Mouse (Mus musculus): ENCODE measurements around the gene Slc22a3.

Gene Slc22a3

DNA sequence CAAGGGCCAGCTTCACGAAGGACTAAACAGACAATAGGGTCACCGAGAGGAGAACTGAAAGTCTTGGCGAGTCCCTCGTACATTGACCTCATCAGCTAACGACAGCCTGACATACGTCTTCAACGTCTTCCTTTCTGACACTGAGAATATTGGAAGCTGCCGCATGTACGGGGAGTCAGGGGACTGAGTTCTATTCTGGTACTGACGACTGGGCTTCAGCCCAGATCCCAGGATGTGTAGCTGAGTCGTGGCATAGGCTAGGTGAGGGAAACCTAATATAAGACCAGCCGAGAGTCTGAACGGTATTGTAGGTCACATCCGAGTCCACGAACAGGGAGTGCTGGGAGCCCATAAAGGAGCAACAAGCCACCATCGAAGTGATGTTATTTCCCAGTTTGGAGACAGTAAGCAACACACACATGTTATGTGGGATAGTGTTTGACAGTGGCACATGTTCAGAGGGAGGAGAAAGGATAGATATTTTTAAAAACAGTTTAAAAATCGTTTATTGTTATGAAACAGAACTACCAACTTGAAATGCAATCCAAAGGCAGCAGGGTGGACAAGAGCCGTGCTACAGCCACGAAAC is 87.9 kb downstream of the Slc22a3 start:
- CTCF ChIA-PET: interaction anchor here in 1 of 4 experiments (1.4 kb wide), 1 partner anchor 10 kb away, joined by 4 read pairs; no protein-coding TSS in a partner anchor
- POLR2A ChIA-PET: no interaction called here

DNA sequence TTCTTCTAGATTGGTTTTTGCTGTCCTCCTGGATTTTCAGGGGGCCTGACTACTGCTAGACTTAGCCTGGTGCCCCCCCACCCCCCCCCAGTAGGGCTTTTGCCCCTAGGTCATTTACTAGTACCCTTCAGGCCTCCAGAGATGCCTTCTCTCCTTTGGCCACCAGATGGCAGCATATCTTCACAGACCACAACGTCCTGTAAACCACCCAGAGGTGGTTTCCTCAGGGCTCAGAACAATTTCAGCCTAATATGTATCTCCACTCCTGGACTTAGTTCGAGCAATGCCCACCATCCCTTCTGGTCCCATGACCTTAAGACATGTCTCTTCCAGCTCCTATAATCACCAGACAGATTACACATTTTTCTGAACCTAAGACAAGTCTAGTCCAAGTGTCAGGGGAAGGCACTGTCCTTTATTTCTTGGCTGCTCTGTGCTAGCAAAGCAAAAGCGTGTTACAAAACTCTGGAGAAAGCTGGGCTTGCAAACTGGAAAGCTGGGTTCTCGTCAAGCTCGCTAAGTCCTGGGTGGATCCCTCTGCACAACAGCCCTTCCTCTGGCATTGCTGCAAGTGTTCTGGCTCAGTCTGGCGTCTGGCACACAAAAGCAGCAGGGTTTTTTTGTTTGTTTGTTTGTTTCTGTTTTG is 91.1 kb downstream of the Slc22a3 start:
- POLR2A ChIA-PET: interaction anchor here in 2 of 4 experiments (0.5 to 0.7 kb wide), 3 partner anchors 276 to 425 kb away, joined by 3 to 5 read pairs (median 5); no protein-coding TSS in a partner anchor
- CTCF ChIA-PET: interaction anchor here (0.5 to 2.0 kb wide), 9 partner anchors 9 to 377 kb away, joined by 3 to 7 read pairs (median 4); no protein-coding TSS in a partner anchor

DNA sequence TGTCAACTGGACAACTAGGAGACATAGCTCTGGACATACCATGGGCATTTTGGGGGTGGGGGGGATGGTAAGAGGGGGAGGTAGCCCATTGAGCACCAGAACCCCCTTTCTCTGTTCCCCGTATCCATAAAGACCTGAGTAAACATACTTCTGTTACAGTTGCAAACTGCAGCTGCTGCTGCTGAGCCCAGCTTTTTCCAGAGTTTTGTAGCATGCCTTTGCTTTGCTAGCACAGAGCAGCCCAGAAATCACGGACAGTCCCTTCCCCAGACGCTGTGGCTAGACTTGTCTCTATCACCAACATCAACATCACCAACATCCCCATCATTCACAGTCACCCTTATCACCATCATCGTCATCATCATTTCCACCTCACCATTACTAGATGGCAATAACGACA is 91.8 kb downstream of the Slc22a3 start:
- ChIA-PET POLR2A (interaction anchor here in 1 of 4 experiments (0.7 to 1.0 kb wide), 3 partner anchors 58 to 426 kb away, joined by 3 to 5 read pairs (median 3); no protein-coding TSS in a partner anchor), CTCF (interaction anchor here (0.6 to 2.0 kb wide), 8 partner anchors 8 to 376 kb away, joined by 3 to 8 read pairs (median 4); no protein-coding TSS in a partner anchor)

DNA sequence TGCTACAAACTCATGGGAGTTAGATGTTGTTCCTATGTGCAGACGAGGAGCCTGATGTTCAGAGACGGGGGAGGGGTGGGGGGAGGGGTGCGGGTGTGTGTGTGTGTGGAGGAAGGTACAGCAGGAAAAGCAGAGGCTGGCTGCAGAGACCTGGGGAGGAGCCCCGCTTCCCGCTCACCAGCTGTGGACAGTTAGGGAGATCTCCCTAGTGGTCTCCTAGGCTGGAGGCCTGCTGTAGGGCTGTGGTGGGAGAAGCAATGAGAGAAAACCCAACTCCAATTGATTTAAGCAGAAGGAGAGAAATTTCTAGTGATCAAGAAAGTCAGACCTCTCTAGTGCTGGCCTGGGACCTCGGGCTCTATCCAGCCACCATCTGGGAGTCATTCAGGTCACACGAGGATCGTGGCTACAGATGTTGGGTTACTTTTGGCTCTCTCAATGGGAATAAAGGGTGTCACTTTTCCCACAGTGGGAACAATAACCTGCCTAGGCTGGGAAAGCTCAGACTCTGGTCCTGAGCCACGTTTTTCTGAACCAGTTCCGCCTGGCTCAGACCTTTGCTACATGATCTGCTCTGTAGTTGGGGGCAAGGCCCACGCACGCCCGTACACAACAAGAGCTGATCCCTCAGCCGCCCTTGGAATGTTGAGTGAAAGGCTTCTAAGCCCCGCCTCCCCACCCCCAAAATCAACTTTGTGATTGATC is 92.3 kb downstream of the Slc22a3 start:
- ChIA-PET POLR2A (interaction anchor here in 1 of 4 experiments (0.7 to 1.0 kb wide), 2 partner anchors 58 to 277 kb away, joined by 3 to 5 read pairs; no protein-coding TSS in a partner anchor), CTCF (interaction anchor here (0.6 to 2.0 kb wide), 8 partner anchors 22 to 376 kb away, joined by 3 to 8 read pairs (median 4); no protein-coding TSS in a partner anchor)

DNA sequence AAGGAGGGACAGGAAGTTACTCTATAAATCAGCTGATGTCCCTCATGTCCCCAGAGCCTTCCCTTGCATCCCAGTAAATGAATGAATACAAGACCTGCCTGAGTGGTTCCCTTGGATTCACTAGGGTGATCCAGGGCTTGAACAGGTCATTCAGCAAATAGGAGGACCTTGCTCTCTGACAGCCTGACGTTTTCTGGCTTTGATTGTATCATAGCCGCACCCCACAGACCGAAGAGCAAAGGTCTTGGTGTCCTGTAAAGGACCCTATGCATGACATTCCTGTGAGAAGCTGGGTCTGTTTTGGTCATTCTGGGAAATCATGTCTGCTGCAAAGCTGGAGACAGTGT is 94.6 kb downstream of the Slc22a3 start:
- CTCF ChIA-PET: no interaction called here
- POLR2A ChIA-PET: no interaction called here

DNA sequence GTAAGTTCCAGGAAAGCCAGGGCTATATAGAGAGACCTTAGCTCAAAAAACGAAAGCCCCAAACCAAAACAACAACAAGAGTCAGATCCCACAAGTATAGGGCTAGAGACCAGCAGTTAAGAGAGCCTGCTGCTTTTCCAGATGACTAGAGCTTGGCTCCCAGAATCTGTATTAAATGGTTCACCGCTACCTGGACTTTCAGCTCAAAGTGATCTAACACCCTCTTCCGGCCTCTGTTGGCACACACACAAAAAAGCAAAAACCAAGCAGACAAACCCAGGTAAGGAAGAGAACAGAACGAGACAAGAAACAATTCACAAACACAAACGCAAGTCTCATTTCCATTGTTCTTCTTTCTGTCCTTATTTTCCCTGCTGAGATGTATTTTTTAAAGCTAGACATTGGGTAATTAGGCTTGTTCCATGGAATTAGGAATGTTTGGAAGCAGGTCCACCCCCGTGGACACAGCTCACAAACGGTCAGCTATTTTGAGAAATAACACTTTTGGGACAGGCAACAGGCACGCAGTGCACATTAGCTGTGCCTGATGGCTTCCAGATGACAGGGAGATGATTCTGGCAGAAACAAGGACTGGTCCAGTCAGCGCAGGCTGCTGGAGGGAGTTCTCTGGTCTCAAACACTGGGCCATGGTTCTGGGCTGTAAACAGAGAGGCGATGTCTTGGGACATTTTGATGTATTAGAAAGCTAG is 95.2 kb downstream of the Slc22a3 start:
- ChIA-PET POLR2A (no interaction called here), CTCF (interaction anchor here in 3 of 4 experiments (0.6 to 1.3 kb wide), 4 partner anchors 41 to 382 kb away, joined by 3 to 4 read pairs (median 4); no protein-coding TSS in a partner anchor)

DNA sequence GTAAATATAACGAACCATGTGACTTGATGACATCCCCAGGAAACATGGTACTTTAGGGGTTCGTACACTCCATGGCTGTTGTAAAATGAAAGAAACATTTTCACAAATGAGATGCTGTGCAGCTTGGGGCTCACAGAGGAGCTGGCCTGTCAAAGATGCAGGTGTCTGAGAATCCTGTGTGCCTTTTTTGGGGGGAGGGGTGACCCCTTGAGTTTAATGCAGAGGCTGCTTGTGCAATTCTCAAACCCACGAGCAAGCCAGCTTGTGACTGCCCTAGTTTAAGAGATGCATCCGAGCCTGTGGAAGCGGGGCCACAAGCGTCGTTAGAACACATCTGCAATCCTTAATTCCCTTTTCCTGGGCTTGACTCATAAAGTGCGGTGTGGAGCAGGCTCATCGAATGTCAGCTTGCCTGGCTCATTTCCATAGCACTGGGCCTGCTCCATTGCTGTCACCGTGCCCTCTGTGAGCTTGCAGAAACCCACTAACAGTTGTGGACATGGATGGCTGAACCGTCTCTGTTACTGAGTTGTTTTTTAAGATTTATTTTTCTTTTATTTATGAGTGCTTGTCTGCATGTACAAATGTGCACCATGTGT is 98.1 kb downstream of the Slc22a3 start:
- POLR2A ChIA-PET: interaction anchor here in 1 of 4 experiments (0.7 kb wide), 1 partner anchor 423 kb away, joined by 3 read pairs; no protein-coding TSS in a partner anchor
- CTCF ChIA-PET: no interaction called here

DNA sequence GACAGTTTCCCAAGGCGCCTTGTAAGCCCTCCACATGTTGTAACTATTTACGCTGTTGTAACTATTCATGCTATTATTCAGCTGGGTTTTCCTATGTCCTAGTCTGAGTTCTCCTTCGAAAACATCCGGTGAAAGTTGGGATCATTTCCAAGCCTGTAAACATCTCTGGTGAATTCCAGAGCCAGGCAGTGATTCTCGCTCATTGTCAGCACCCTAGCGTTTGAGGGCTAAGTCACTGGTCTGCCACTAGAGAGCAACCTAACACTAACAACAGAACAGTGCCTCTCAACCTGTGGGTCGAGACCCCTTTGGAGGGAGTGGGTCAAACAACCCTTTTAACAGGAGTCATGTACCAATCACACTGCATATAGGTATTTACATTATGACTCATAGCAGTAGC is 104.1 kb downstream of the Slc22a3 start:
- ChIA-PET CTCF (no interaction called here), POLR2A (no interaction called here)

DNA sequence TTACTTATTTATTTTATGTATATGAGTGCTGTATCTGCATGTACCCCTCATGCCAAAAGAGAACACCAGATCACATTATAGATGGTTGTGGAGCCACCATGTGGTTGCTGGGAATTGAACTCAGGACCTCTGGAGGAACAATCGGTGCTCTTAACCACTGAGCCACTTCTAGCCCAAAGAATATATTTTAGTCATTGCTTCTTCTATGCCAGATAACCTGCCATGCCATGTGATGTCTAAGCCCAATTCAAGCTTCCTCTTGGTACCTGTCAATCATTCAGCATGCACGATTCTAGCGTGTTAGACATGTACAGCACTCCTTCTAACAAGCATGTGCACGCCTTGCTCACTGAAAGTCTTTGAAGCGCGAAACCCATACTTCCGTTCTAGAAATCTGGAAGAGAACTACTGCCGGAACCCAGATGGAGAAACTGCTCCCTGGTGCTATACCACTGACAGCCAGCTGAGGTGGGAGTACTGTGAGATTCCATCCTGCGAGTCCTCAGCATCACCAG is 111.3 kb downstream of the Slc22a3 start:
- POLR2A ChIA-PET: interaction anchor here in 1 of 4 experiments (0.7 to 1.0 kb wide), 2 partner anchors 11 to 368 kb away, joined by 3 read pairs; no protein-coding TSS in a partner anchor
- CTCF ChIA-PET: no interaction called here

DNA sequence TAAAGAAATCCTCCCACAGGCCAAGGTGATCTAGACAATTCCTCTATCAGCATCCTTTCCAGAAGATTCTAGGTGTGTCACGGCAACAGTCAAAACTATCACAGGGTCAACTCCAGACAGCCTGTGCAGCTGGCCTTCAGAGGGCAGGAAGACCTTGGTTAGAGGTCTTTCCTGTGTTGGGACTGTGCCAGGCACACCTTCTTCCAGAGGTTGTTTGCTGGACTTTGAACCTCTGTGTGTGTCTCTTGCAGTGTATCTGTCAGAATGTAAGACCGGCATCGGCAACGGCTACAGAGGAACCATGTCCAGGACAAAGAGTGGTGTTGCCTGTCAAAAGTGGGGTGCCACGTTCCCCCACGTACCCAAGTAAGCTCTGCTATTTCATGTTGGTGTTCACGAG is 119.3 kb downstream of the Slc22a3 start:
- CTCF ChIA-PET: no interaction called here

DNA sequence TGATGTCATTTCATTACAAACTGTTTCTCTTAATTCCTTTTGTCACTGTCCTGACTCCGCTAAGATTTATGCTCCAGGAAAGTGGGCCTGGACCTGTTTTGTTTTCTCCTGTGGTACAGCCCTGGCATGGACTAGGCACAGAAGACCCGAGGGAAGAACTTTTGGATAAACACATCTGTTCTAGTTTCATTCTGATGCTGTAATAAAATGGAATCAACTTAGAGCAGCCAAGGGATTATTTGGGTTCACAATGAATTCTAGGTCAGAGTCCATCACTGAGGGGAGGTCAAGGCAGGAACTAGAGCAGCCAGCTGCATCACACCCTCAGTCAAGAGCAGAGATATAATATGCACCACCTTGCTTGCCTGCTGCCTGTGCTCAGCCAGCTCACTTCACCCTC is 119.7 kb downstream of the Slc22a3 start:
- ChIA-PET POLR2A (no interaction called here), CTCF (no interaction called here)

More for the DNA sequence above, 119.3 kb downstream of the Slc22a3 start:
- POLR2A ChIA-PET: no interaction called here

DNA sequence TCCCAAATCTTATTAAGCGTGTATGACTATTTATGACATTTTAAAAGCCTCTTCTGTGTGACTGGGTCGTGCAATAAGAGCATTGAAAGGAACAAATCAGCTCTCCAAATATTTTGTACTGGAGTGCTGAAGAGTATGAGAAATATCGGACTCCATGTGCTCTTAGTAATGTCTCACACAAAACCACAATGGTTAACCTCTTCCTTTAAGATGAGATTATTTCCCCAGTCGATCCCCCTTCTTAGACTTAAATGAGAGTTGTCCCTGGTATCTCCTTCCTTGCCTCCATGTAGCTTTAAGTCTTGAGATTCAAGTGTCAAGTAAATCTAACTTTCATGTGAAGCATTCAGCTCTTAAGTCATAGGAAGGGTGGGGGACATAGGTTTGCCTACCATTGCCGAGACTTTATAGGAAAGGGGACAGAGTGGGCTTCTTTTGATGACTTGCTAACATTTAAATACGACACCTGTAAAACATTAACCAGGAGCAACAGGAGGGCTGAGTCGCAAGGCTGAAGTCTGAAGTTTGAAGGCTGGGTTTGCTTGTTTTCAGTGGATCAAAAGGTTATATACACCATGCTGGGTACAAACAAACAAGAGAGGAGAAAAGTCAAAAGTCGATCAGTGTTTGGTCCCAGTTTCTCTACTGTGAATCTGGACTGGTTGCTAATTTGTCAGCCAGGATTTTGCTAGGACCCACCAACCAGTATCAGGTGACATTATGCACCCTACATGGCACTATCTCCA is 122.3 kb downstream of the Slc22a3 start:
- ChIA-PET CTCF (no interaction called here), POLR2A (no interaction called here)

DNA sequence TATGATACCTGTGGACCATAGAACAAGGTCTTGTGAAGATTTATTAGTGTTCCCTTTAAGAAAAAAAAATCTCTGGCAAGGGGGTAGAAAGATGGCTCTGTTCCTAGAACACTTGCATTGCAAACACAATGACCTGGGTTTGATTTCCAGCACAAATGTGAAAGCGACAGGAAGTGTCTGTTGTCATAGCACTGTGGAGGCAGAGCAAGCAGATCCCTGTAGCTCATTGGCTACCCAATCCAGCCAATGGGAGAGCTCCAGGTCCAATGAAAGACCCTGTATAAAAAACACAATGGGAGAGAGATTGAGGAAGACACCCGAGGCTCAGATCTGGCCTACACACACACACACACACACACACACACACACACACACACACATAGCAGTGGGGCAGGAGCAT is 125.0 kb downstream of the Slc22a3 start:
- ChIA-PET POLR2A (no interaction called here), CTCF (interaction anchor here in 2 of 4 experiments (0.7 to 1.0 kb wide), 2 partner anchors 83 to 346 kb away, joined by 3 read pairs; no protein-coding TSS in a partner anchor)

DNA sequence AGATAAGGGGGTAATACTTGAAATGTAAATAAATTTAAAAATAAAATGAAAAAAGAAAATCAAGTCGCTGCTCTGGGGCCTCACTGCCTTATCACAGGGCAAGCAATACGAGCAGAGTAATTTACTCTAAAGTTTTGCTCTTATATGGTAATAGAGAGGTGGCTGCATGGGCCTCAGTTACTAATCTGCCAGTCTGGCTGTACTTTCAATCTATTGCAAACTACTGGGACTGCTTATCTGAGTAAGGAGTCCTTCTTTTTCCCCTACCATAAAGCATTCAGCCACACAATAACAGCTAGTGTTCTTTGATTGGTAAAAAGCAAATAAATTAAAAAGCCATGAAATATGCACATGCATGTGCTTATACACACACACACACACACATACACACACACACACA is 125.9 kb downstream of the Slc22a3 start:
- ChIA-PET POLR2A (no interaction called here), CTCF (no interaction called here)

DNA sequence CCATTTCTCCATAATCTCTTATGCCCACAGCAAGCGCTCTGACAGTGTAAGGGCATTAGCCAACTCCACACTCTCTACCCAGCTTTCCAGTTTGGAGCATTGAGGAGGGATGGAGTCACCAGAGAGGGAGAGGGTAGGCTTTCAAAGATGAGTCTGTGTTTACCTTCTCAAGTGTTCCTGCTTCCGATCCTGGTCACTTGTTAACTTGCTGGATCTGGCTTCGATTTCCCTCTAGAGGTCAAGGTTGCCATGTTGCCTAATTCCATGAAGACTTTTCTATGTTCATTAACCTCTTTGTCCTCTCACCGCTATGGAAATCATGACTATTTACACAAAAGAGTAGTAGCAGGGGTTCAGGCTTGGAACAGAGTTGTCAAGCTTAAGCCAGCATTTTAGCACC is 127.2 kb downstream of the Slc22a3 start:
- POLR2A ChIA-PET: interaction anchor here in 1 of 4 experiments (0.7 kb wide), 1 partner anchor 81 kb away, joined by 3 read pairs; no protein-coding TSS in a partner anchor
- CTCF ChIA-PET: interaction anchor here in 1 of 4 experiments (0.6 kb wide), 1 partner anchor 35 kb away, joined by 8 read pairs; no protein-coding TSS in a partner anchor

DNA sequence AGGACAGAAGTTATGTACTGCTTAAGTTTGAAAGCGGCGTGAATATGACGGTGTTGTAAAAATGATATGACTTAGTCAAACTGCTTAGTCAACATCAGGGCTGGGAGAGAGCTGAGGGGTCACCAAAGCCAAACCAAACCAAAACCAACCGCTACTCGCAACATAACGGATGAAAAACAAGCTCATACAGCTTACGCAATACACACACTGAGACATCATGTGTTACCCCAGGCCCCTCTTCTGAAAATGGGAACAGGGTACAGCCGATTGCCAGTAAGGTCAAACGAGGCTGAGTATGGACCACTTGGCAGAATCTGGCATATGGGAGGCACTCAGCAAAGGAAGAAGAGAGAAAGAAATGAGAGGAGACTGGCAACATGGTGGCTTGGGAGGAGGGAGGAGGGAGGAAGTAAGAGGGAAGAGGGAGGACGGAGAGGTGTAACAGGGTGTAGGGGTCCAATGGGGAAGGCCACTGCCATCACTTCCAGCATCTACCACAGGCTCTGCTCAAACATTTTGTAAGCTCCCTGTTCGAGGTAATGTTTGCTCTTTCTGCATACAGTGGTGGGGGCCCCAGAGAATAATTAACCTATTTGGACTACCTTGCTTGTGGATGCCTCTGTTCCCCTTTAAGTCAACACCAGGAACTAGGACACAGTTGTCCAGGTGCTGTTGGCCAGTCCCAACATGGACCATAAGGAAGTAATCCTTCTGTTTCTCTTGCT is 129.4 kb downstream of the Slc22a3 start, which contains the start of gene Plg:
Plg (plus strand) TSS at position 628 of the 725 bp plus-strand sequence.
- CTCF ChIA-PET: no interaction called here
- POLR2A ChIA-PET: no interaction called here

DNA sequence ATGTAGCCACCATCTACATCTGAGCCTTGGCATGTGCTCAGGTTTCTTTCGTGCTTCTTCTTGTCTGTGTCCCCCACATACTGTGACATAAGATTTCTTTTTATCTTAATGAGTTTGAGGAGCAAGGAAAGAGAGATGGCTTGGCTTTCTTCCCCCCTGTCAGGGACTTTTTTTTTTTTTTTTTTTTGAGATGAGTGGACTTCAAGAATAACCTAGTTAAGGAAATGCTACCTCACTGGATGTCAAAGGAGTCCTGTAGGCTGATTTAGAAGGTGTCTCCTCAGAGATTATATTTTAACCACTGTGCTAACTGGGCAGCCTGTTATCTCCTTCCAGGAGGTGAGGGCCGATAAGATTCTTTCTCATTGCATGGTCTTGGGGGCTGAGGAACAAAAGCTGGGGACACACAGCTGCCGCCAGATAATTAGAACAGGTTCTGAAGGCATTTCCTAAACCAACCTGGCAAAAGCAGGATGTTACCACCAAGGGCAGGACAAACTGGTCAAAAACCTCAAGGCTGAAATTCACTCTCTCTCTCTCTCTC is 133.8 kb downstream of the Slc22a3 start:
- CTCF ChIA-PET: interaction anchor here in 2 of 4 experiments (0.6 to 0.7 kb wide), 5 partner anchors 214 to 1195 kb away, joined by 3 to 9 read pairs (median 5); no protein-coding TSS in a partner anchor
- POLR2A ChIA-PET: interaction anchor here in 1 of 4 experiments (0.6 kb wide), 1 partner anchor 24 kb away, joined by 5 read pairs; no protein-coding TSS in a partner anchor
